Mouse (Mus musculus) erythroid progenitor cell, adult 5-6 weeks (primary cell): ENCODE data around the gene Samd5. TPM values are rescaled to one million over a fixed set of nuclear protein-coding genes. Genes with fewer than 3 reads are reported as not detected.

Source experiments
- ATAC-seq: replicated peaks from 2 replicates; pipeline ENCODE4 v1.8.0; 2016; ENCODE audit warnings: moderate number of reproducible peaks, mild to moderate bottlenecking, moderate TSS enrichment, inconsistent platforms; ENCODE audit not compliant: poor library complexity, low FRiP score, severe bottlenecking
- total RNA-seq, 2 experiments: library from RNA; stranded (forward) in 1 of 2; stranded (reverse) in 1 of 2; fragments of 150-400 nt in 1 of 2; fragments of 186-747, 209-891 nt in 1 of 2; gene quantifications; 2 replicates each; pipeline versions ENCODE4 v1.2.3 to v1.2.4; 2015 to 2017; ENCODE audit warnings: low replicate concordance in 2 of 2

Samd5 gene
- total RNA-seq (2015; ENCODE audit: low replicate concordance) (not detected in 2 replicates), total RNA-seq (2017; ENCODE audit: low replicate concordance) (not detected in 2 replicates)

DNA sequence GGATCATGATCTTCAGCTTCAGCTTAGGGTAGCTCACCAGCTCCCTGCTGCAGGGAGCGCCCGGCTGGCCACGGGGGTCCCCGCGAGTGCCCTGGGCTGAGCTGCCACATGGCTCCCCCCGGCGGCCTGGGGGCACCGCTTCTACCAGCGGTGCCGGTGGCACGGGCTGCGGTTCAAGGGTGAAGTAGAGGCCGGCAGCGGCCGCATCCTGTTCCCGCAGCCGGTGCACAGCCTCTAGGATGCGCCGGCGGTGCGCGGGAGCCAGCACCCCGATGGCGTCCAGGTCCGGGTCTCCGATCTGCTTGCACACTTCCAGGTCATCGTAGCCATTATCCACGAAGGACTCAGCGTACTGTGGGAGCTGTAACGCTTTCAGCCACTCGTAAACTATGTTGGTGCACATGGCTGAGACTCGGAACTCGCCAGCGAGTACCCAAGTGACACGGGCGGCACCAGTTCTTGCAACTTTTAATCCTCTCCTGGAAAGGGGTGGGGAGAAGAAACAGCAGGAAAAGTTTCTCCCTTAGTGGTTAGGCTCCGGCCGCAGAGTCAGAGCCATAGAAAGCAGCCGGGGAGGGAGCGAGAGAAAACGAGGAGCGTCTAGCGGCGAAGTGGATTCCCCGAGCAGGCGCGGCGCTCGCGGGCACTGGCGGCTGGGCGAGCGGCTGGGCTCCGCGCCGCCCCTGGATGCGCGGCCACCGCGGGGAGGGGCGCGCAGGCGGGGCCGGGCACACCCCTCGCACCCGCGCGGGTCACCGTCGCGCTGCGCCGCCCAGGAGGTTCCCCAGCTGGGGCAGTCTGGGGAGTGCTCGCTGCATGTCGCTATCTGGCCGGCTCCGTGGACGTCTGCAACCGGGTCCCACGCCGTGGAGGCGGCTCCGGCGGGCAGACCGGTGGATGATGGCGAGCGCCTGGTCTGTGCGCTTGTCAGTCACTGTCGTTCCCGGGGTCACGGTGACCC, at the start of gene Samd5:
Samd5 (minus strand) TSS at position 648 of the 961 bp plus-strand sequence.
- ATAC-seq: no peak

DNA sequence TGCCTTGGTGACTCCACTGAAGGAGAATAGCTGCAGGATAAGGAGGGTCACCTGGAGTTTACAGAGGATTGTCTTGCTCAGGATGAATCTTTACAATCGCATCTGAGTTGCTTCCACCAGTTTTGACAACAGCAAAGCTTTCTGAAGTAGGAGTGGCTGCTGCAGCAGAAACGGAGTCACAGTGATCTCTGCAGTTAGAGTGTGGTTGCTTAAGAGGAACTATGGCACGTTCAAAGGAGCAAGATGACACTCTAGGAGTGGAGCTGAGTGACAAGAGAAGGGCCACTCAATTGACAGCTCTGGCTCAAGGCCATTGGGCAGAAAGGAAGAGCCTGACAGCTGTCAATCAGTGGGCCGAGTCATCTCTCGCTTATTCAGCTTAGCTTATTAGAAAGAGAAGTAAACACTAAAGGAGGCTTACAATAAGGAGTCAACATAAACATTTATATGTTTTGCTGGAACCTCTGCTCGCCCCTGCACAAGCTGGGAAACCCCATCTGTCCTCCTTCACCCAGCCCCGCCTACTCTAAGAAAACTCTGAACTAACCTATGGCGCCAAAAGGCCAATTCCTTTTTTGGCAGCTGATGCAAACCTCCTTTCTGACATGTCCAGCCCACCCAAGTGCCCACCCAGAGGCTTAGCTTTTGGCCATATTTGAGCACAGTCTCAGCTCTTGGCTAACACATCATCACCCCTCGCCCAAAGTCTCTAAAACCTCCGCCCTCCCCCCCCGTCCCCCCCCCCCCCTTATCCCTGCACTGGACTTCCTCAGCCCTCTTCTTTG, 47.7 kb upstream of the Samd5 start:
- ATAC-seq: no peak

DNA sequence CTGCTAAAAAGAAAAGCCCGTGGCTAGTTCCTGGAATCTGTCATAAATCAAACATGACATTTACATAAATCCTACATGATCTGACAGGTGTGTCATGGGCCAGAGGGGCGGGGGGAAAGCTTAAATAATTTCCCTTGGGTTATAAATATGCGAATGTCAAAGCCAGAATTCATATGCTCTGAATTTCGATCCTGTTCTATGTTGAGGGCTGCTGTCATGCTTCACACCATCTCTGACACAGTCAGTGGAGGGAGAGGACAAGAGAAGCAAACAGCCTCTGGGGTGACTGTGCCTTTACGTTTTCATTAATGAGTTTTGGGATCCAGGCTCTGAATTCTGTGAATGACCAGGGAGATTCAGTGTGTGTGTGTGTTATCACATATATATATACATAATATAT, 45.0 kb upstream of the Samd5 start:
- ATAC-seq: no peak

DNA sequence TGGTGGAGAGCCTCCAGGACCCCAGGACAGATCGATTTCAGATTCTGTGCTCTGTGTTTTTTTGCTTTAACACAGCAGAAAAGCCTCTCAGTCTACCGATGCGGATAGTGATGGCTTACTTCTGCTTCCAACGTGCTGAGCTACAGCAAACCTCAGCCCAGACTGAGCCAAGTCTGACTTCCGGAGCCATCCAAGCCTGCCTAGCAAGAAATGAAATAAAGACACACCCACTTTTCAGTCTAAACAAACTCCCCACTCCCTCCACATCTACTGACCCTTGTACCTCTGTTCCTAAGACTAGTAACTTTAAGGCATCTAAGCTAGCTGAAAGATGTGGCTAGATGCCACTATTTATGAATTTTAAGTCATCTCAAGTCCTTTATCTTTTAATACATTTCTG, 43.1 kb upstream of the Samd5 start:
- no peak for ATAC-seq

DNA sequence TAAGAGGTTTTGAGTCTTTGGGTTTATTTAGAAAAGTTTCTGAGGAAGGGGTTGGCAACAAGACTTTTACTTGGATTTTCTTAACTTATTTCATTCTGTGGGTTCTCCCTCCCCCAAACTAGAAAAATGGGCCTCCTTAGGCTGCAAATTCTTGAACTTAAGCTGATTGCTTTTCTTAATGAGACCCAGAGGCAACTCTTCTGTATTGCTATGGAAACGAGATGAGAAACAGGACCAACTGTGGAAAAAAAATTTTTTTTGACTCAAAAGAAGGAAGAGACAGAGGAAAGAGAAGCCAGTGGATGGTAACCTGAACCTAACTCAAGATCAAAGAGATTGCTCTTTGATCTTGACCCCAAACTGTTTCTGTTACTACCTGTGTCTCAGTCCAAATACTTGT, 29.9 kb upstream of the Samd5 start:
- ATAC-seq: no peak

DNA sequence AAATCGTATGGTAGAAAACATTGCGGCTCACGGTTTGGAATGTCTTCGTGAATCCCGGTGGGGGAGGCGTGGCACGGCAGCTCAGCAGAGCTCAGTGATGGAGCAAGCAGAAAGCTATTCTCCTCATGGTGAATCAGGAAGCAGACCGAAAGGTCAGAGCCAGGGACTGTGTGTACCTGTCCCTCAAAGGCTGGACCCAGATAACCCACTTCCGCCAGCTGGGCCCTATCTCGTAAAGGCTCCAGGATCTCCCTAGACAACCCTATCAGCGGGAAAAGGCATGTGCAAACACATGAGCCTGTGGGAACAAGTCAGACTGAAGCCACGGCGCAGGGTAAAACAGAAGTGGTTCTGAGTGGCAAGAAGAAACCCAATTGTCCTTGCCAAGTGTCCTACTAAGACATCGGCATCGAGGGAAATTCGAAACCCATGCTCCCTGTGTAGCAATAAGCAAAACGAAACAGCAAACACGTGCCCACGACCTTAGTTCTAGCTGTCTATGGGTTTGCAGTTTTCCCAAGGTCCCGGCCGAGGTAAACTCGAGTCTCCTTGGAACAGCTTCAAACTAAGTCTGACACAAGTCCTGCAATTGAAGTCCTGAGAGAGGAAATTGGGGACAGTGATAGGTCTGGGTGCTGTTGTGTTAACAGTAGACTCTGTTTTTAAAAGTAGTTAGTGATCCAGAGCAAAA, 24.2 kb upstream of the Samd5 start:
- no peak for ATAC-seq

DNA sequence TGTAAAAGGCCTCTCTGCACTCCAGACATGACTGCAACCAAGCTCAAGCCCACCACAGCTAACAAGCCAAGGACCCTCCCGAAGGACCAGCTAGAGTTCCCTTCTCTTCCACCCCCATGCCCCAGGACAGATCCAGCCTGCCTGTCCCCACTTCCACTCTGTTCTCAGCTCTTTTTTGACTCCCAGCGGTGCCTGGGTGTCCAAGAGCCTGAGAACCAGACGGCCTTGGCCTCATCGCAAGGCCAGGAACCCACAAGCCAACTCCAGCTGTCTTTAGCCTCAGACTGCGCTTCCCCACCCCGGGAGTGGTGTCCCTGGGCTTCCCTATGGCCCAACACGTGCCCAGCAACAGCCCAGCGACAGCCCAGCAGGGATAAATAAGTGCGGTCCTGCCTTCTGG, 23.1 kb upstream of the Samd5 start:
- no peak for ATAC-seq

DNA sequence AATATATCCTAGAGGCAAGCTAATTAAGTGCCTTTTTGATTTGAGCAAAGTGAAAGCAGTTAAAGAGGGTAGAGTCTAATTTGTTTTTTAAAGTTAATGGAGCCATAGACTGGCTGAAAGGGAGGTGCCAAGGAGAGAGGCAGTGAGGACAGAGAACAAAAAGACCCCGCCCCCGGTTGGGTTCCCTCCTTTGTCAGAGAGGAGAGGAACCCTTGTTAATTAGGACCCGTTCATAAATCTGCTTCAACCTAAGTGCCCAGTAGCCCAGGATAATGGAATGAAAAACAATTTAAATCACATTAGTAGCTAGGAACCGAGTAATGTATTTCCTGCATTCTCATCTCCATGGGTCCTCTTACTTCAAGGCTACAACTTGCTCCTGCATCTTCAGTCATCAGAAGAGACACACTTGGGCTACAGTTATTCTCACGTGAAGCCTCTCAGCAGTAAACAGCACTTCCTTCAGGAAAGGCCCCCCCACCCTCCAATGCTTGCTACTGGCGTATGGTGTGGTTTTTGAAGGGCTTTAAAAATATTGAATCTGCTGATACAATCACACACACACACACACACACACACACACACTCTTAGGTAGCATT, 21.6 kb upstream of the Samd5 start:
- no peak for ATAC-seq

DNA sequence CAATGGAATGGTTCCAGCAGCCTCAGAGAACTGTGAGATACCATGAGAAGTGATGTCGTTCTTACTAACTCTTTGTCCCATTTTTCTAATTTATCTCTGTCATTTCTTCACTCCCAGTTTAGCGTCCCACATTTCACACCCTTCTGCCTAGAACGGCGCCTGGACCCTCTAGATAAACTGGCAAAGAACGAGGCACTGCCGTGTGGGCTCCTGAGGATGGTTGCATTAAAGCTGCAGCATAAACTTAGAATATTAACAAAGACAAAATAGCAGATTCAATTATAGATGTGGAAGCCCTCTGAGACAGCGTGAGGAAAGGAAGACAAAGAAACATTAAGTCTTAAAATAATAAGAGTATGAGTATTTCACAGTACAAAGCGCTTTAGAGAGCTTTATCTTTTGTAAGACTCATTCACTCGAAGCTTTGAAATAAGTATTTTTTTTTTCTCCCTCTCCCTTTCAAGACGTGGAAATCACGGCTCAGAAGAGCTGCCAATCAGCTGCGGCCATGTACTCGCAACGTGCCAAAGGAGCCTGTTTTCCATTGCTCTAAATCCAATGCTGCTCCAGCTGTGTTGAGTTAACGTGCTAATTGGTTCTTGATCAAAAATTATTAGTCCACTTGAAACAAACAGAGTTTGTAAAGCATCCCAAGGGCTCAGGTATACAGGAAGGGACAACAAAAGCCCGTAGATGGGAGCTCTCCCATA, 19.1 kb upstream of the Samd5 start:
- no peak for ATAC-seq

DNA sequence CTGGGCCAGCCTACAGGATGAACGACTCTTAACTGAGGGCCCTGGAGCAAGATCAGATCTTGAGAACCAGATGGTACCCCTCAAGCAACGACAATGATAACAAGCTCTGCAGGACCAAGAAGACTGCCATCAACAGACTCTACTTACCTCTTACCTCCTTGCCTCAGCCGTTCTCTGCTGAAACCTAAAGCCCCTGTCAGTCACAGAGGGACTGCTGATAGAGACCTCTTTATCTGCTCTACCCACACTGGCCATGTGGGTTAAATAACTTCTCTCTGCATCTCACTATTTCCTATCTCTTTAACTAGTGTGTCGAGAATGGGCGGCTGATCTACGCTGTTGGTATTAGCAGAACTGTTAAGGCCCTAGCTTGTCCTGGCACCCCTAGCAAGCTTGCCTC, 5.9 kb upstream of the Samd5 start:
- ATAC-seq: no peak

DNA sequence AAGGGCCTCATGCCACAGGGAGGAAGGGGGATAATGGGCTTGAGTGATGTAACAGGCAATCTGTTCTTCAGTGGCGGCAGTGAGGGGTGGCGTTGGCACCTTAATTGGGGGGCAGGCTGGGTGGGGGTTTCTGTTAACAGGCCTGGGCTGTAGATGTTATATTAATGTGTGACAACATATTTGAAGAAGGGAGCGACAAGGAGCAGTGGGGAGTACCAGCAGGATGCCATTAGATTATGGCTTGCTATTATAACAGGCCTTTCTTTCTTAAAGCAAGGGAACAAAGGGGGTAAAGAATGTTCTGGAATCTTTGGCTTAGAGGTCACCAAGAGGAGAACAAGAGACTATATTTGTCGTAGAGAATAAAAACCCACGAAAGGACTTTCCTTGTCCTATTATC, 4.9 kb upstream of the Samd5 start:
- ATAC-seq: no peak

DNA sequence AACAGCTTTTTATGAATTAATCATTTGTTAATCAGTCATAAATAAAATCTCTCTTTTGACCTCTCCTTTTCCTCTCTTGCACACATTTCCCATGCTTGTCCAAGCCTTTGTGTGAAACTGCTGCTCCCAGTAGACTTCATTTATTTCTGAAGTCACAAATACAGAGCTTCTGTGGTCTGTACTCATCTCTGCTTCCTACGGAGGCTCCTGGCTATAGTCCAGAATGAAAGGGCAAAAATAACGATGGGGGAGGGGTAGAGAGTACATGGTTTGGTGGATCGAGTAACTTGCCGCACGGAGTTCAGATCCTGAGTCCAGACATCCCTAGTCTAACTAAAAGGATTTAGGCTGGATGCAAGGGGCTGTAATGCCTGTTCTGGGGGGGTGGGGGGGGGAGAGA, 3.1 kb upstream of the Samd5 start:
- ATAC-seq: no peak

DNA sequence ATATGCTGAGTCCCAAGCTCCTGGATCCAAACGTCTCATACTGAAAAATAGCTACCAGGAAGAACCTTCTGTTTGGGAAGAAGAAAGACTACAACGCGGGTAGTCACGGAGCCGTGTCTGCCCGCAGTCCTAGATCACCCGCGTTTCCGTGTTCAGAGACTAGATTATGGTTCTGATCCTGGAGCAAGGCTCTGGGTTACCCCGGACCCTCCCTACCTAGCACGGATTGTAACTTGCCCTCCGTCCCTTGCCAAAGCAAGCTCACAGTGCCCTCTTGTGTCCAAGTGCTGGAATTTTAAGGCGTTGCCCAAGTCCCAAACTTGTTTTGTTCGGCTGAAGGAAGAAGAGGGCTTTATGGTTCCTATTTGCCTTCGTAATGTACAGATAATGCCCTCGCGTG, 1.9 kb upstream of the Samd5 start:
- ATAC-seq: no peak

DNA sequence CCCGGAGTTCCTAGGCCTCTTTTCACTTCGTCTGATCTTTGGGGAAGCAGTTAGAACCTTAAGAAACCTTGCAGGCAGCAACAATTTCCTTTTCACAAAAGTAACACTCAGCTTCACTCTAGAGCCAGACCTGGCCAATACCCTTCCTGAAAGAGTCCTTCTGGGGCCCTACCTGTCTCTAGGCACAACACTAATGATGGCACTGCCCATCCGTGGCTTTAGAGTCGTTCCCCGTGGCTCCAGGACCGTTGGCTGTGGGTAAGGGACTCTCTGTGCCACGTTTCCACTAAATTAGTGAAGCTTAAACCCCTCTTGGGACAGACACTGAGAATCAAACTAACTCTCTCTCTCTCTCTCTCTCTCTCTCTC, 1.4 kb upstream of the Samd5 start:
- ATAC-seq: no peak

DNA sequence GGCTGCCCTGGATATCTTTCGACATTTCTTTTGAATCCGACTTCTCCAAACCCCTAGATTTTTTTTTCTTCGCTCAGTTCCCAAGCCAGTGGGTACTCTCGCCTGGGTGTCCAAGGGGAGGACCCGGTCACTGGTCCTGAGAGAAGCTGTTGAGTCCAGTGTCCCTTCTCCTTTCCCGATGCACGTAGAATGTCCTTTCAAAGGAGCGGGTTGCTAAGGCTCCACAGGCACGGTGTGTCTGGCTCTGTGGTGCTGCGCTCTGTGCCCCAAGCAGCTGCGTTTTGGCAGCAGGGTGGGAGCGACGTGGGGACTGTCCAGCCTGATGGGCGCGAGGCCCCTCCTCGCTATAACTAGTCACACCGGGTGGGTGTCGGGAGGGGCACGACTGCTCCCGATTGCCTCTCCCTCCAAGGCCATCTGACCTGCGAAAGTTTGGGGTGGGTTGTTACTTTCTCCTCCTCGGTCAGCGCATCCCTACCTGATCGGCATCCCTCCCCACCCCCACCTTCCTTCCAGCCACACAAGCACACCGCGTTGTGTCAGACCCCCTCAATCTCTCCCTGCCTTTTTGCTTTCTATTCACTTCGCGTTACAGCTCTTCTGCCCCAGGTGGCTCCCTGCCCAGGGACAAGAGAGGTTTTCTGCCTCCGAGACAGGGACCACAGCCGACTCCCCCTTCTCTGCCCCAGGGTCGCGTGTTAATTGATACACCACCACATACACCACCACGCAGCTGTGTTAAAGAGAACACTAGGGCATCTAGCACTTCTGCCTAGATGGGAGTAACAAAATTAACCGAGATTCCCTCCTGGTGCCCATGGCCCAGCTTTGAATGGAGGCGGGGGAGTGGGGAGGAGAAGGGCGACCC, 776 bp upstream of the Samd5 start:
- ATAC-seq: no peak

DNA sequence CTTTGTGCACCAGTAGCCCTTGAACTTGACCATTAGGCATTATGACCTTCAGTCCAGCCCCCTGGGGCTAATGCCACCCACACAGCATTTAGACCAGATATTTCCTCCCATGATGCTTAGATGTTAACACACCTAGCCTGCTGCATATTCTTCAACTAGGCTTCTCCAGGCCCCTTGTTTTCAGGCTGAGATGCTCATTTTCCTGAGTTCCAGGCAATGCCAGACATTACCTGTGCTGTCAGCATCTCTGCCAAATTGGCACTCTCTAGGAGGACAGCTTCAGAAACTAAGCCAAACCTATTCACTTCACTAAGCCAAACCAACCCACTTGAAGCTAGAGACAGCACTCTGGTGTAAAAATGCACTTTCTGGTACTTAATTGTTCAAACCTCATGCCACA, 1.7 kb downstream of the Samd5 start:
- no peak for ATAC-seq

DNA sequence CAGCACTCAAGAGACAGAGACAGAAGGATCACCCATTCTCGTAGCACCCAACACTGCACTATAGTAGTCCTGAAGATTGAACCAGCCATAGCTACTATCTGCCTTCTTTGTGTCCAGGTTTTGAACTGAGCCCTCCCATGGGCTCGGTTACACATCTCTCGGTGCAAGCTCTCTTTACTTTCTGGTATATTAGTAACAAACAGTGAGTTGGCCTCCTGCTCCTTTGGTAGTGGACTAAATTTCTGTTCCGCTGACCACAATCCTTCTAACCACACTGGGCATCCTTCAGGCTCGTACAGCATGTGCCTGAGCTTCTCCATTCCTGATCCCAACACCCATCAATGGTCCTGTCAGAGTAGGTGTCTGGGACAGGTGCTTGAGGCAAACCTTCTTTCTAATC, 2.3 kb downstream of the Samd5 start:
- no peak for ATAC-seq

DNA sequence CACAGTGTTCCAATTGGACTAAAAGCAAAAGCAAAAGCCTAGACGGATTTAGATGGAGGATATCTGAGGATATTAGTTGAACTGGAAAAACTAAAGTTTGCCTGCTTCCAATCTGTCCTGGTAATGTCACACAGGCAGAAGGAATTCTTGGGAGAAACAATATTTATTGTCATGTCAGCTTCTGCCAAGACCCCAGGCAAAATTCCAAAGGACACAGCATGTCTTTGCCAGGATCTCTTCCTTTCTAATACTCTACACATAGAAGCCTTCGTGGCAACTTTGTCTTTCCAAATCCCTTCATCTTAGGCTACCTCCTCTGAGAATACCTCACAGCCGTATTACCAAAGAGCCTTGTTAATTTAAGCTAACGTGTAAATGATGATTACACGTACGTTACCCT, 4.7 kb downstream of the Samd5 start:
- no peak for ATAC-seq

DNA sequence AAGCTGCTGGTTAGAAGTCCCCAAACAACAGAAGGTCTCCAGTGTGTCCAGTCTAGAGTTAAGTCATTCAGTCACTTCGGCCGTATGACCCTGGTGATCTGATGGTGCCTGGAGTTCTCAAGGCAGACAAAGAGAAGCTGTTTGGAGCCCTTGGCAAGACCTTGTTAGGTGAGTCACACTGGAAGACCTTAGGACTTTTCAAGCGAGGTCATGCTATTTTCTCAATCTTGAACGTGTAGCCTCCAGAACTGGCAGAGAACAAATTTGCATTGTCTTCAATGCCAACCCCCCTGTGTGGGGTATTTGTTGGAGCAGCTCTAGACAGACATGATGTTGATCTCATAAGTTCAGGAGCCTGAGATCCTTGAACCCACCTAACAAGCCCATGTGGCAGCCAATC, 6.2 kb downstream of the Samd5 start:
- ATAC-seq: no peak
